Mouse (Mus musculus) spleen, adult 12 weeks (tissue): Measurements from ENCODE around the gene Sf1.
A peak's percentile ranks its signal among the peaks of the same experiment; 100 is the strongest.

Experiments used
- DNase-seq: peaks from one replicate; pipeline ENCODE4 v3.0.0; 2022; ENCODE audit warnings: low spot score

The Sf1 gene

DNA sequence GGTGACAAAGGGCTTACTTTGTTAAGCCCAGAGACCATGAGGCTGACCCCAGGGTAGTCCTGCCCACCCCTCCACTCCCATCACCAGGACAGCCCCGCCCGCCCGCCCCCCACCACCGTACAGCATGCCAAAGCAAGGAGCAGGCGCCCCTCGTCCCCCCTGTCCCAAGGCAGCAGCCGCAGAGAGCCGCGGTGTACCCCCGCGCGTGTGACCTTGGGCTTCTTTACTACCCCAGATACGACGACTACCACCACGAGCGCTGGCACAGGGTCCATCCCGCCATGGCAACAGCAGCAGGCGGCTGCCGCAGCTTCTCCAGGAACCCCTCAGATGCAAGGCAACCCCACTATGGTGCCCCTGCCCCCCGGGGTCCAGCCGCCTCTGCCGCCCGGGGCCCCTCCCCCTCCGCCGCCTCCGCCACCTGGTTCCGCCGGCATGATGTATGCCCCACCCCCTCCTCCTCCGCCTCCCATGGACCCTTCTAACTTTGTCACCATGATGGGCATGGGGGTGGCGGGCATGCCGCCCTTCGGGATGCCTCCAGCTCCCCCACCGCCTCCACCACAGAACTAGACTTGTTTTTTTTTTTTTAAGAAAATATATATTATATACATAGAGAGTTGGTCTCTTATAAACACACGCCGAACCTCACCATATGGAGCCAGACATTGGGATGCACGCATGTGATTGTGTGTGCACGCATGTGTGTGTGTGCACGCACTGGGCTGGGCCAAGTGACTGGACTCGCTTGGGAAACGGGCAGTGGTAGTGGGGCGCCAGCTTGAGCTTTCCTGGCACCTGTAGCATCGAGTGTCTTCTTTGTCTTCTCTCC is 12.1 kb downstream of the Sf1 start:
- DNase-seq: no peak

DNA sequence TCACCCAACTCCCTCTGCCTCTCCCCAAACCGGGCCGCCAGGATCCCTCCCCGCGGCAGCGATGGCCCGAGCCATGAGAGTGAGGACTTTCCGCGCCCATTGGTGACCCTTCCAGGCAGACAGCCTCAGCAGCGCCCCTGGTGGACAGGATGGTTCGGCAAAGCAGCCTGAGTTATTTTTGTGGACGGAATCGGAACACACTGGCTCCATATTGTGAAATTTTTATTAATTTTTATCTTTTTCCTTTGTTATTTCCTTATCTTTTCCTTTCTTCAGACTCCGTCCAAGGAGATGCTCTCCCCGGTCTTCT is 12.7 kb downstream of the Sf1 start:
- no peak for DNase-seq

DNA sequence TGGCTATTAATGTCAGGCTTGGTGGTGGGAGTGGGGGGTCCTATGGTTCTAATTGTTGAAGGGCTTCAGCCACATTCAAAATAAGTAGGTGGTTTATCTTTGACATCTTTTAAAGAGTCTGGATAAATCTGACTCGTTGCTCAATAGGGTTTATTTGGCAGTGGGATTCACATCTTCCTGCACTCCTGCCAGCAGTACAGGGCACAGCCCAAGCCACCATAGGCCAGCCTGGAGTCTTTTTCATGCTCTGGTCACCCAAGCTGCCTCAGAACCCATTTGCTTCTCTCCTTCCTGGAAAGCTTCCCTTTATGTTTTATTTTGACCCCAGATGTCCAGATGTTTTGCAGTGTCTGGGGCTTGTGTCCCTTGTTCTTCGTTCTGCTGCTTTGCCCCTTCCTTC is 13.2 kb downstream of the Sf1 start:
- DNase-seq: no peak

DNA sequence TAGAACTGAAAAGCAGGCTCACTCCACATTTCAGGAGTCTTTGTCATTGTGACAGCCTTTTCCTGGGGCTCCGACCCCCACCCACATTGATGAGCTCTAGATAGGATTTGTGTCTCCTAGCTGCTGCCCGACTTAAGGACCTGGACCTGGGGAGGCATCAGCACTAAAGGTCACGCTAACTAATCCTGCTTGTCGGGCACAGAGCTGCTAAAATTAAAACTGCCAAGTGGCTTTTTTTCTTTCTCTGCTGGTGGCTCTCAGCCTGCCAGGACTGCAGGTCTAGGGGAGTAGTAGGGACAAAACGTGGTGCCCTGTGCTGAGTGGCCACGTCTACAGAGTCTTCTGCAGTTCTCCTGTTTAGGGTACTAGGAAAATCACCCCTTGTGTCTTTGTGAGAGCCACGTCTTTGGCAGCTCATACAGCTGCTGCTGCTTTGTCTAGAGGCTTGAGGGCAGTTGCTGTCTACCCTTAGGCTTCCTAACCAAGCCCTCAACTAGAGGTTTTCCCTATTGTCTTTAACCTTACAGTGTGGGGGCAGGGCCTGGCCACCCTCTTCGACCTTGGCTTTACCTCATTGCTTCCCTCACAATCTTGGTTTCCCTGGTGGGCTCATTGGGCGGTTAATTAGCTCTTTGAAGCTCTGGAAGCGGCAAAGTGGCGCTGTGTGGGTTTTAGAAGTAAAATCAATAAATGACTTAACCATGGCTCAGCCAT is 14.0 kb downstream of the Sf1 start:
- no peak for DNase-seq

DNA sequence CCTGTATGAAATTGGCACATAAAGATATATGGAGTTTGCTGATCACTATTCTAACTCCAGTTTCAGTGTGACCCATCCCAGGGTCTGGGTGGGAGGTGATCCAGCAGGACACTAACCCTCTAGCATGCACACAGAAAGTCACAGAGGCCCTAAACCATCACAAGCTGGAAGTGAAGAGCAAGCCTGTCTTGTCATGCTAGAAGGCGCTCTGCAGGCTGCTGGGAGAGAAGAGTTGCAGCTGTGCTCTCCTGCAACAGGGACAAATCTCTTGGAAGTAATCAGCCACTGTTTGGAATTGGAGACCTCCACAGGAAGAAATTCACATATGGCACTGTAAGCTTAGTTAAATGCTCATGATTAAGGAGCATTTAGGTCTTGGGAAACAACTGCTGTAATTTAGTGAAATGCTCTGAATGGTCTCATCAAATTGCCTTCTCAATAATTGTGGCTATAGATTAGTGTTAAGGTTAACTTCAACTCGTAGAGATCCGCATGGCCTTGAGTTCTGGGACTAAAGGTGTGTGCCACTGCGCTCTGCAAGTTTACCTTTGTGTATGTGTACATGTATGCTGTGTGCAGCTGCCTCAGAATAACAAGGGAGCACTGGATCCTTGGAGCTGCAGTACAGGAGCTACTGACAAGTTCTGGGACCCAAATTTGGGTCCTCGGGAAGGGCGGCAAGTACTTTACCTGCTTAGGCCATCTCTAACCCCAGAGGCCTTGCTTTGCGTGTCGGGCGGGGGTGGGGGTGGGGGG is 17.1 kb downstream of the Sf1 start:
- no peak for DNase-seq

DNA sequence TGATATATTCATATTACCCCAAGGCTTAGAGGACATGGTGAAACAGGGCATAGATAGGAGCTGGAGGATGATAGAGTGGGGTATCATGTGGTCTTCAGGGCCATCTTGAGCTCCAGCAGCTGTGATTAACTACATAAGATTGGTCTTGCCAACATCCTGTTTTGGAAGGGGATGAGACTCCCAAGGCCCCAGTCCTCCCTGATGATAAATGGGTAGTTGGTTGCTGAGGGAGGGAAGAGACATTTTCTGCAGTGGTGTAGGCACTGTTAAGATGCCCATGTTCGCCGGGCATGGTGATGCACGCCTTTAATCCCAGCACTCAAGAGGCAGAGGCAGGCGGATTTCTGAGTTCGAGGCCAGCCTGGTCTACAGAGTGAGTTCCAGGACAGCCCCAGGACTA is 17.7 kb downstream of the Sf1 start:
- no peak for DNase-seq

DNA sequence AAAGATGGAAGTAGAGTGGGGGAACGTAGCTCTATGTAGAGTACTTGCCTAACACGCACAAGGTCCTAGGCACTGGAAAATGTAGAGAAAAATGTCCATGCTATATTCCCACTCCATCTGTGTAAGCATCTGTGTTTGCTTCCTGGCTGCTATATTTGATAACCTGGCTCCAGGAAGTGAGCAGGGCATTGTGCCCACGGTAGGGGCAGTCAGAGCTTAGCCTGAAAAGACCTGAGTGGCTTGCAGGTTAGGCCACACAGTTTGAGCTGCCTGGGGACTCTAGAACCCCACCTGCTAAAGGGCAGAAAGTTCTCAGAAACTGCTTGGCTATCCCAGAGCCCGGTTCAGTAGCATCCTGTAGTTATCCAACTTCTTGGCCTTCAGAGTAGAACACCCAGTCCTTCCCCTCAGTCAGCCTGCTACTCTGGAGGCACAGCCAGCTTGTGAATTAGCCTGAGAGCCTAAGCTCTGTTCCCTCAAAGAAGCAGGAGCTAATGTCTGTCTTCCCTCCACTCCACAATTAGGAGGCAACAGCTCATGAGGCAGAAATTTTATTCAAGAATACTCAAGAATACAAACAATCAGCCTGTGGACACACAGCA is 18.9 kb downstream of the Sf1 start:
- no peak for DNase-seq

DNA sequence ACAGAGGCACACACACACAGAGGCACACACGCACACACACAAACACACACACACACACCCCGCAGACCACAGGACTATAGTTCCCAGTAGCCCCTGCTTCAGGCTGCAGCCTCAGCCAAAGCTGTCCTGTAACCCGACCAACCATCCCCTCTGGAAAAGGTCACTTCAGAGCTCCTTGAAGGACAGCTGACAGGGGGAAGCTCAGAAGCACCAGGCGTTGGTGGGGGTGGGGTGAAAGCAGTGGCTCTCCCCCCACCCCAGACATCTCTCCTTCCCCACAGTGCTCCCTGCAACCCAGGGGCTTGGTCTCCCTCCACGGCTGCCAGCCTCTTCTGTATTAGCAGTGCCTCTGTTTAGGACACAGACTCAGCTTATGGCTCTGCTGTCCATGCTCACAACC is 20.0 kb downstream of the Sf1 start:
- DNase-seq: no peak

DNA sequence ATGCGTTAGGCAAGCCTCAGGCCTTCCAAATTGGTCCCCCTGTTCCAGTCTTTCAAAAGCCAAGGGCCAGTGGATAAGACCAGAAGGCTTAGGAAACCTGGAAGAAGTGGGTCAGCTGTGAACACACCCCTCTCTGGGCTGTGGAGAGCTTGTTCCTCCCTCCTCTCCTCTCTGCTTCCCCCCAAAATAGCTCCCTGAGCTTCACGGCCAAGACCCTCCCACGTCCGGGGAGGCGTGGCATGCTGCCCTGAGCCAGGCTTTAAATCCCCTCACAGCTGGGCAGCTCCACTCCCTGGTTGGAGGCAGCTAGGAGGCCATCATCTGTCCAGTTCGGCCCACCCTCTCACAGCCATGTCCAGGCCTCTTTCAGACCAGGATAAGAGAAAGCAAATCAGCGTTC is 20.6 kb downstream of the Sf1 start, which contains the start of gene Pygm:
Gene Pygm (plus strand): TSS at position 272 of the 400 bp plus-strand sequence.
- DNase-seq: no peak

DNA sequence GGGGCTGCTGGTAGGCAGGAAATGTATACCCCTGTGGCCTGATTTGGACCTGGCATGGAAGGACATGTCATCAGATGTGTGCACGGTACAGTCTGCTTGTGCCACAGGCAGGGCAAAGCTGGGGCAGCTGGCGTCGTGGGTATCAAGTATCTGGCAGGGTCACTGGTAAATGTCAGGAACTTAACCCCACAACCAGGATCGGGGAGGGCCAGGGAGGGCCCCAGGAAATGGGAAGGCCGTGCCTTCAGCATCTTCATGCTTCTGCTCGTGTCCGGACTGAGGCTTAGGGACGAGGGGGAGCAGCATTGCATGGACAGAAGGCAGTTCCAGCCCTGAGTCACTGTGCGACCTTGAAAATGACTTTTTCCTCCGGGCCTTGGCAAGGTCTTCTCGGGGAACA is 21.5 kb downstream of the Sf1 start:
- DNase-seq: no peak

DNA sequence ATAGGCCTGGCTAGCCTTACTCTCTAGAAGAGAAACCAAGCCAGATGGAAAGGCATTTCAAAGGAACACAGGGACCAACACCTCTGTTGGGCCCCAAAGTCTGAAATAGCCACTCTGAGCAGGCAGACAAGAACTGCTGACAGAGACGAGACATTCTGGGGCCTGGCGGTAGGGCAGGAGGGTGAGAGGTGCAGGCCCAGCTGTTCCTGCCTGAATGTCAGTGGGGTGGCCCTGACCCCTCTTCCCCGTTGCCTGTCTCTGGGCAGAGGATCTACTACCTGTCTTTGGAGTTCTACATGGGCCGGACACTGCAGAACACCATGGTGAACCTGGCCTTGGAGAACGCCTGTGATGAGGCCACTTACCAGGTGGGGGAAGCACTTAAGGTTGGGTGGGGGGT is 21.9 kb downstream of the Sf1 start:
- DNase-seq: no peak

DNA sequence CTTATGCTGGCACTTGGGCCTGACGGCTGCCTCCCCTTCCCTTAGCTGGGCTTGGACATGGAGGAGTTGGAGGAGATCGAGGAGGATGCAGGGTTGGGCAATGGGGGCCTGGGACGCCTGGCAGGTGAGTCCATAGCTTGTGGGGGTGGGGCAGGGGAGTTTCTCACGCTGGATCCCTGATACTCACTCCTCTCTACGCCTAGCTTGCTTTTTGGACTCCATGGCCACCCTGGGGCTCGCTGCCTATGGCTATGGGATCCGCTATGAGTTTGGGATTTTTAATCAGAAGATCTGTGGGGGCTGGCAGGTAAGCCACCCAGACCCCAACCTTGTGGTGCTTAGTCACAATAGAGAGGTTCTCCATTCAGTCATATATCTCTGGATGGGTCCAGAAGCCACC is 22.3 kb downstream of the Sf1 start:
- no peak for DNase-seq

DNA sequence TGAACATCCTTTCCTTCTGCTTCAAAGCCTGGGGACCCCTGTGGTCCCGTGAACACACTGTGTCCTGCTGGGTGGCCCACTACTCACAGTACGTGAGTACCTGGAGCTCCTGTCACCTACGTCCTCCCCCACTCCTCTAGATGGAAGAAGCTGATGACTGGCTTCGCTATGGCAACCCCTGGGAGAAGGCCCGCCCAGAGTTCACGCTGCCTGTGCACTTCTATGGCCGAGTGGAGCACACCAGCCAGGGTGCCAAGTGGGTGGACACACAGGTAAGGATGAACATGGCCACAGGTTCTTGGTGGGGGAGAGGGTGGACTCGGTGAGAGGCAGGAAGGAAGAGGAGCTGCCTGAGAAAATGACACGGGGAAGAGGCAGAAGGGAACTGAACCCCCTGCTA is 22.7 kb downstream of the Sf1 start:
- DNase-seq: no peak

DNA sequence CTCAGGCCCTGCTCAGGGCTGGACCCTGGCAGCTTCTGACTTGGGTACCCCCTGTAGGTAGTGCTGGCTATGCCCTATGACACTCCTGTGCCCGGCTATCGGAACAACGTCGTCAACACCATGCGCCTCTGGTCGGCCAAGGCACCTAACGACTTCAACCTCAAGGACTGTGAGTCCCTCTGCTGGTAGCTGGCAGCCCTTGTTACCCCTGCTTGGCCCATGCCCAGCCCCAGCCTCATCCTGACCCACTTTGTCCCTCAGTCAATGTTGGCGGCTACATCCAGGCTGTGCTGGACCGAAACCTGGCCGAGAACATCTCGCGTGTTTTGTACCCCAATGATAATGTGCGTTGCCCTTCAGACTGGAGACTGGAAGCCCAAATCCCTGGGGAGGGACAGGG is 24.5 kb downstream of the Sf1 start:
- DNase-seq: no peak

DNA sequence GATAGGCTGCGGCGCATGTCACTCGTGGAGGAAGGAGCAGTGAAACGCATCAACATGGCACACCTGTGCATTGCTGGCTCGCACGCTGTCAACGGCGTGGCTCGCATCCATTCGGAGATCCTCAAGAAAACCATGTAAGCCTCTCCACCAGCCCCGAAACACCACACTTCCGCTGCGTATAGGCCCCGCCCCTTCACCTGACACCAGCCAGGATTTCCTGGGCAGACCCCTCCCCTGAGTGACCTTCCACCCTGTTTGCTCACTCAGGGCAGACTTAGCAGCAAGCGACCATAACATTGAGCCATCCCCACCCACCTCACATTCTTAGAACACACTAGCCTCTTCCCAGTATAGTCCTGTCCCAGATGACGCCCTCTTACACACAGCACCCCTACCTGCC is 26.3 kb downstream of the Sf1 start:
- no peak for DNase-seq

DNA sequence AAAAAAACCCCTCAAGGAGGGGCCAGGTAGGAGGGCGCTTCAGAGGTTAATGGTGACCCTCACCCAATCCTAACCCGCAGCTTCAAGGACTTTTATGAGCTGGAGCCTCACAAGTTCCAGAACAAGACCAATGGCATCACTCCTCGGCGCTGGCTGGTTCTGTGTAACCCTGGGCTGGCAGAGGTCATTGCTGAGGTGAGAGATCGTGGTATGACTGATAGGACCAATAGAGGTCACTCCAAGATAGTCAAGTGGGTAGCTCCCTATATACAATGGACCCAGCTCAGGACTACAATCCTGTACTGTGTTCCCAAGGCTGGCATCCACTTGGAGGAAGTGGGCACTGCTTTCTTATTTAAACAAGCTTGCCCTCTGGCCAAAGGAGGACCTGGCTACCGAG is 26.8 kb downstream of the Sf1 start:
- DNase-seq: no peak

DNA sequence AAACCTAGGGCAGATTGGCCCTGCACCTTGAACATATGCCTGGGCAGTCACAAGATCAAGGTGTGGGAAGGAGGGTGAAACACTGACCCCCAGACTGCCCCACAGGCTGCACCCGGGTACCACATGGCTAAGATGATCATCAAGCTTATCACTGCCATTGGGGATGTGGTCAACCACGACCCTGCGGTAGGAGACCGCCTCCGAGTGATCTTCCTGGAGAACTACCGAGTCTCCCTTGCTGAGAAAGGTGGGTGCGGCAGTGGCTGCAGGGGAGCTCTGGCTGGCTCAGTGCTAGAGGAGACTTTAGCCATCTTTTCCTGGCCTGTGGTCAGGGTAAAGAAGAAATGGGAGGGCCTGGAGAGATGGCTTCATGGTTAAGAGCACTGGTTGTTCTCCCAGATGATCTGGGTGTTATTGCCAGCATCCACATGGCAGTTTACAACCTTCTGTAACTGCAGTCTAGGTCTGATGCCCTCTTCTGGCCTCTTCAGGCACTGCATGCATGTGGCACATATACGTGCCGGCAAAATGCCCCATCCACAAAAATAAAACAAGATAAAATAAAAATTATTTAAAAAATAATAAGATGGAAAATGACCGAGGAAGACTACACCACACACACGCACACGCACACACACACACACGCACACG is 29.4 kb downstream of the Sf1 start:
- no peak for DNase-seq

DNA sequence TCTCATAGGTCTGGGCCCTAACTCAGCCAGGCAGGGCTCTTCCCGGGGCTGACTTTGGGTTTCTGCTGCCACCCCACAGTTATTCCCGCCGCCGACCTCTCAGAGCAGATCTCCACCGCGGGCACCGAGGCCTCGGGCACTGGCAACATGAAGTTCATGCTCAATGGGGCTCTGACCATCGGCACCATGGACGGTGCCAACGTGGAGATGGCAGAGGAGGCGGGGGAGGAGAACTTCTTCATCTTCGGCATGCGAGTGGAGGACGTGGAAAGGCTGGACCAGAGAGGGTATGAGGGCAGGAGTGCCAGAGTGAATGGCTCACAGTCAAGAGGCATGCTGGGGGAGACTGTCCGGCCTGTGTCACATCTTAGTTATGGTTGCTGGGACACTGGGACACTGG is 30.1 kb downstream of the Sf1 start:
- DNase-seq: no peak

DNA sequence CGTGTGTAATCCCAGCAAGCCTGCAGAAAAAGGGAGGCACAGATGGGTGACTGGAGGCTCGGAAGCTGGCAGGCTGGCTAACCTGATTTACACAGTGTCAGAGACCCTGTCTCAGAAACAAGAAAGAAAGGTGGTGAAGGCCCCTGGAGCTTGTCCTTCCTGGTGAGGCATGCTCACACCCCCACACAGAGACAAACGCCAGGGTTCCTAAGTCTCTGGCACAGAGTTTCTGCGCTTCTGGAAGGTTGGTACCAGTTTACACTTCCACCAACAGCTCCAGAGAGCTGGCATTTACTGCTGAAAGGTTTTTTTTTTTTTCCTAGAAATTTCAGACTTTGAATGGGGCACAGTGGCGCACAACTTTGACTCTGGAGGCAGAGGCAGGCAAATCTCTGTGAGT is 32.7 kb downstream of the Sf1 start:
- DNase-seq: no peak

DNA sequence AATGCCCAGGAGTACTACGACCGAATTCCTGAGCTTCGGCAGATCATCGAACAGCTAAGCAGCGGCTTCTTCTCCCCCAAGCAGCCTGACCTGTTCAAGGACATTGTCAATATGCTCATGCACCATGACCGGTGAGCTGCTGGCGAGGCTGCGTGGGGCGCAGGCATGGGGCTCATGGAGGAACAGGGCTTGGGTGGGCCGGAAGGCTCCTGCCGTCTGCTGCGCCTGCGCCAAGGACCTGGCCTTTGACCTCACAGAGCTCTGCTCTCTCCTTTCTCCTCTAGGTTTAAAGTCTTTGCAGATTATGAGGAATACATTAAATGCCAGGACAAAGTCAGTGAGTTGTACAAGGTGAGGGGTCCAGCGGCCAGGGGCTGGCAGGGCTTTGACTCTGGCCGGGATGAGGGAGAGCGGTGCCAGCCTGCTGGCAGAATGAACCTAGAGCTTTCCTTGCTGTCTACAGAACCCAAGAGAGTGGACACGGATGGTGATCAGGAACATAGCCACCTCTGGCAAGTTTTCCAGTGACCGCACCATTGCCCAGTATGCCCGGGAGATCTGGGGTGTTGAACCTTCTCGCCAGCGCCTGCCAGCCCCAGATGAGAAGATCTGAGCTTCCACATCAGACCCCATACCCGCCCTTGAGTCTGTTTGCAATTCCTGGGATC is 34.2 kb downstream of the Sf1 start:
- no peak for DNase-seq

DNA sequence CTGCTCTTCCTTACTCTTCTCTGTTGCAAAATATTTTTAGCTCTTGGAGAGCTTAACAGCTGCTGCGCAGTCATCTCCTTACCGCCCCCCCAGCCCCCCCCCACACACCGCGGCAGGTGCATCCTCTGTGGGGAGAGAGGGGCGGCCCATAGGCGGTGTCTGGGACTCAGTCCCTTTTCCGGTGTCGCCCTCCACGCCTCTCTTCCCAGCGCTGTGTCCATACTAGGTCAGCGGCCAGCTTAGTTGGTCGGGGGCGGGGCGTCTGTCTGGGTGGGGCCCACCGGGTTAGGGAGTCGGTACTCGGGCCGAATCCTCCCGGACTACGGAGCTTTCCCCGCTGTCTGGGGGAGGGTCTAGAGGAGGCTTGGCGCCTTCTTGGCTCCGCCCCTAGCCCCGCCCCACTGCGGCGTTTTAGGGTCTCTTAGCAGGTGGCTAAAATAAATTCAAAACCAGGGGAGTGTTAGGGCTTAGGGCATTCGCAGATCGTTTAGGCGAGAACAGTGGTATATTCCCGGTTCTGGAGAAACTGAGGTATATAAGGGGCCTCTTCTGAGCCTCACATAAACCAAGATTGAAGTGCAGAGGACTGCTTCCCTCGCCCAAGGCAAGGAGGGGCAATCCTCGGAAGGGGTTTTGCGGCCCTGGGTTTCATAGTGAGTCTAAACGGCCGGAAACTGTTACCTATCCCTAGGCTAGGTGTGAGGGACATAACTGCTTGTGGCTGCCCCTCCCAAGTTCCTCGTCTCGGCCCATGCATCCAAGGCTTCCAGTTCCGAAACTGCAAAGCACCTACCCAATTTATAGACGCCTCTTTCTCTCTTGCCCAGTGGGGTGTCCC is 35.2 kb downstream of the Sf1 start:
- DNase-seq: peak; percentile 50
